Mouse (Mus musculus) heart, embryonic 13.5 days (tissue): ENCODE measurements around the gene Amacr. TPM values are rescaled to one million over a fixed set of nuclear protein-coding genes. Genes with fewer than 3 reads are reported as not detected.
"Not testable (repeated sequence)": the region's sequence is repeated elsewhere in the genome, so short reads cannot be mapped to it uniquely, and the experiment has no call there.

Source experiments
- ATAC-seq: fragments of 200-750 bp; cut with Nextera tagmentation; 2 replicates; pipeline ENCODE4 v1.8.0; 2017; ENCODE audit warnings: moderate TSS enrichment; ENCODE audit not compliant: insufficient number of reproducible peaks, low FRiP score, low TSS enrichment; ENCODE audit errors: extremely low read depth
- H3K27ac ChIP-seq: fragments of 300-500 bp; sonication (generic); replicated peaks from 2 replicates; pipeline ENCODE4 v1.5.1; 2015; ENCODE audit warnings: moderate library complexity, mild to moderate bottlenecking, inconsistent platforms
- H3K27me3 ChIP-seq: fragments of 300-500 bp; sonication (generic); replicated peaks from 2 replicates; pipeline ENCODE4 v1.6.1; 2015; ENCODE audit warnings: mild to moderate bottlenecking, inconsistent platforms
- H3K36me3 ChIP-seq: fragments of 300-500 bp; sonication (generic); 2 replicates; pipeline ENCODE4 v1.6.1; 2015; ENCODE audit warnings: mild to moderate bottlenecking, inconsistent platforms
- H3K4me1 ChIP-seq: fragments of 300-500 bp; sonication (generic); 2 replicates; pipeline ENCODE4 v1.6.1; 2015; ENCODE audit warnings: inconsistent platforms
- H3K4me2 ChIP-seq: fragments of 300-500 bp; sonication (generic); 2 replicates; pipeline ENCODE4 v1.6.1; 2015; ENCODE audit warnings: inconsistent platforms, mild to moderate bottlenecking, moderate library complexity
- H3K4me3 ChIP-seq: fragments of 300-500 bp; sonication (generic); 2 replicates; pipeline ENCODE4 v1.5.1; 2015; ENCODE audit warnings: moderate library complexity, mild to moderate bottlenecking, inconsistent platforms
- H3K9ac ChIP-seq: fragments of 300-500 bp; sonication (generic); 2 replicates; pipeline ENCODE4 v1.6.1; 2015; ENCODE audit warnings: inconsistent platforms, mild to moderate bottlenecking, moderate library complexity
- H3K9me3 ChIP-seq: fragments of 300-500 bp; sonication (generic); 2 replicates; pipeline ENCODE4 v1.6.1; 2016; ENCODE audit warnings: inconsistent platforms
- WGBS: fragments of 180-500 bp; shearing (Covaris S2); methylation state at CpG from one replicate; pipeline ENCODE4 v1.1.7; 2015; ENCODE audit warnings: mixed read lengths; 5-methylcytosine and 5-hydroxymethylcytosine counted together
- polyA plus RNA-seq: library from polyadenylated mRNA; unstranded; fragments of >200 nt; fragmentation: Nextera tagmentation; extraction: Ambion mirVana; gene quantifications from 2 replicates; pipeline ENCODE4 v1.2.1, GENCODE M21; 2015

Amacr gene
- polyA plus RNA-seq, 1 experiment from 2014 or later: 12.1 TPM

- Histone ChIP-seq H3K36me3 (no peaks in the 10 kb centered on the region), H3K27me3 (no peaks in the 10 kb centered on the region), H3K4me3 (no peak overlapping the region), H3K9me3 (no peaks in the 10 kb centered on the region), H3K4me2 (no peak overlapping the region), H3K27ac (no peak overlapping the region), H3K9ac (no peak overlapping the region), H3K4me1 (no peaks in the 10 kb centered on the region)
- no peak for ATAC-seq
- 60% methylated on average over 3 of the region's 3 CpGs for WGBS
Measured at GRCm38 (mm10) chr15:10956706-10957105, 24.9 kb upstream of the Amacr start.

DNA sequence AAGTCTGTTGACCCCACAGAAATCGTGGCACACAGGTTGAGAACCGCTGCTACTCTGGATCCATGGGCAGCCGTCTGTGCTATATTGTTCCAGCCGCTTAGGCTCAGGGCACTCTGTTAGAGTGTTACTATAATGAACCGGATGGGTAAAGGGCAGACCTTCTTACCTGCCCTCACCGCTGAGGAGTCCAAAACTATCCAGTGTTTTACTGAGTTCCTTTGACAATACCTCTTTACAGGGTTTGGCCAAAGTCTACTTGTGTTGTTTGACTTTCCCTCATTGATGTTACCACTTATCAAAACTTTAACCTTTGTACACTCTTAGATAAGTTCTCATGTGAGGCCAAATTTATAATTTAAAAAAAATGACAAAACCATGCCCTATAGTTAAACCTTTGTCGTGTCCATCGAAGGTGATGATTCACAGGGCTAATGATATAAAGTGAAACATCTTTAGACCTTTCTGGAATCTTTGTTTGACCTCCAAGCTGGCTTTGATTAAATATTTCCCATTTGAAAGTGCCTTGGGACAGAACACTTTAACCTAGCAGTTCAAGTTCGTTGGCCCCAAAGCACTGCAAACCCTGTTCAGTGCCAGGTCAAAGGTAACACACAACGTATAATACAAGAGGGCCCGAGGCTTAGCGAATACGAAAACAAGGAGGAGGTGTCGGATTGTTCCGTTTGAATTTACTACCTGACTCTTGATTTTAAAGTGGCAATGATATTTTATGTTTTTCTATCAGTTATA, 22.1 kb upstream of the Amacr start:
- whole genome bisulfite sequencing: 84% methylated on average over 15 of the region's 15 CpGs
- no peak overlapping the region for H3K4me3 ChIP-seq
- no peak overlapping the region for H3K9ac ChIP-seq
- H3K27me3 ChIP-seq: no peaks in the 10 kb centered on the region
- no peaks in the 10 kb centered on the region for H3K36me3 ChIP-seq
- no peaks in the 10 kb centered on the region for H3K9me3 ChIP-seq
- no peaks in the 10 kb centered on the region for H3K4me1 ChIP-seq
- H3K4me2 ChIP-seq: no peak overlapping the region
- no peak overlapping the region for H3K27ac ChIP-seq
- ATAC-seq: no peak

DNA sequence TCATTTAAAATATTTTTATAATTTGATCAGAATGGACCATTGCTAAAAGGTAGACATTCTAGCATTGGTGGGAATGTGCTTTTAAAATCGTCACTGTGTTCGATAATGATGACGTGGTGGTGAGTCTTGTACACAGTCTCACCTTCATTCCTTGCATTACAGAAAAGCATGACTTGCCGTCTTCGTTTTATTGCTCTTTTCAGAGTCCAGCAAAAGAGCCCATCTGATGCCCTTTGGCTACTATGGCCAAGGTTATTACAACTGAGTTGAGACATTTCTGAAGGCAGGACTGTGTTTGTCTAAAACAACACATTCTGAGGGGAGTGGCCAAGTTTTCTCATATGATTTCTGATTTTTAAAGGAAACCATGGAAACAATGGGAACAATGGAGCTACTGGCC, 21.3 kb upstream of the Amacr start:
- no peaks in the 10 kb centered on the region for H3K4me1 ChIP-seq
- H3K9ac ChIP-seq: no peak overlapping the region
- H3K4me2 ChIP-seq: no peak overlapping the region
- H3K27me3 ChIP-seq: no peaks in the 10 kb centered on the region
- H3K27ac ChIP-seq: no peak overlapping the region
- no peaks in the 10 kb centered on the region for H3K36me3 ChIP-seq
- H3K4me3 ChIP-seq: no peak overlapping the region
- 82% methylated on average over 5 of the region's 5 CpGs for WGBS
- no peaks in the 10 kb centered on the region for H3K9me3 ChIP-seq
- no peak for ATAC-seq

GRCm38 (mm10) chr15:10962601-10963000, 19.0 kb upstream of the Amacr start:
- Histone ChIP-seq H3K27me3 (no peaks in the 10 kb centered on the region), H3K36me3 (no peaks in the 10 kb centered on the region), H3K4me1 (no peaks in the 10 kb centered on the region), H3K9me3 (no peaks in the 10 kb centered on the region), H3K9ac (no peak overlapping the region), H3K27ac (no peak overlapping the region), H3K4me2 (no peak overlapping the region), H3K4me3 (no peak overlapping the region)
- no peak for ATAC-seq
- 77% methylated on average over 2 of the region's 2 CpGs for WGBS

DNA sequence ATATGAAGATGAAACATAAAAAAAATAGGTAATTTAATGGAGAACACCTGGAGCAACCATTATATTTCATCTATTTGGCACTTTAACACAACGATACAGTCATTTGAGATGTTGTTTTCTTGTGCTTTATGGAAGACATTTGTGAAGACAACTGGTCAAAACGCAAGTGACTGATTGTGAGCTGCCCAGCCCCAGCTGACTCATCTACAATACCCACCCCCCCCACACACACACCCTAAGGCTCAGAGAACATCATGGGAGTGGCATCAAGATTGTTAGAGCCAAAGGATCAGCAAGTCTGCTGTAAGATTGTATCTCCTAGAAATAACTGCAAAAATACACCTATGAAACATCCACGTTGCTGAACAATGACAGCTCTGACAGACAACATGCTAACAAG, 12.1 kb upstream of the Amacr start:
- H3K36me3 ChIP-seq: no peaks in the 10 kb centered on the region
- H3K27me3 ChIP-seq: no peaks in the 10 kb centered on the region
- no peak overlapping the region for H3K27ac ChIP-seq
- no peak overlapping the region for H3K4me2 ChIP-seq
- ATAC-seq: no peak
- H3K4me1 ChIP-seq: no peaks in the 10 kb centered on the region
- H3K4me3 ChIP-seq: no peak overlapping the region
- no peak overlapping the region for H3K9ac ChIP-seq
- 68% methylated on average over 3 of the region's 3 CpGs for WGBS
- no peaks in the 10 kb centered on the region for H3K9me3 ChIP-seq

- H3K4me2 ChIP-seq: no peak overlapping the region
- H3K9ac ChIP-seq: no peak overlapping the region
- no peaks in the 10 kb centered on the region for H3K27me3 ChIP-seq
- no peak for ATAC-seq
- no peaks in the 10 kb centered on the region for H3K4me1 ChIP-seq
- no peak overlapping the region for H3K27ac ChIP-seq
- no peaks in the 10 kb centered on the region for H3K9me3 ChIP-seq
- H3K36me3 ChIP-seq: no peaks in the 10 kb centered on the region
- WGBS: 81% methylated on average over 5 of the region's 5 CpGs
- no peak overlapping the region for H3K4me3 ChIP-seq
Measured at GRCm38 (mm10) chr15:10970777-10971176, 10.8 kb upstream of the Amacr start.

DNA sequence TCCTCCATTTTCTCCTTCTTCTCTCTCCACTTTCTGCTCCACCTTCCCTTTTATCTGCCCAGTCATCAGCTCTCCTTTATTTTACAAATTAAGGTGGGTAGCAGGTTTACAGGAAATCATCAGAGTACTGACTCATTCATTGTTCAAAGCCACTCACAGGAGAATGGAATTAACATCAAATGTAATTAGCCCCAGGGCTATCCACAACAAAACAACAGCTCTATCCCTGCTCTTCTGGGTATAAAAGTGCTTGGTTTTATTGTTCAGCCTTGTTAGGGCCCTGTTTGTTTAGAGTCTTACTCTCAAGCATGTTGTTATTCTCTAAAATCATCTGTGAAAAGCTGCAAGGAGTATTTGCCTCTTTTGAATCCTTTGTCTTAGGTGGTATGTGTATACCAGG, 4.4 kb upstream of the Amacr start:
- Histone ChIP-seq H3K9me3 (no peaks in the 10 kb centered on the region), H3K27me3 (no peaks in the 10 kb centered on the region), H3K27ac (no peak overlapping the region), H3K36me3 (no peaks in the 10 kb centered on the region), H3K4me1 (peaks cover 7% of the 10 kb centered on the region), H3K4me3 (no peak overlapping the region), H3K4me2 (no peak overlapping the region), H3K9ac (no peak overlapping the region)
- ATAC-seq: no peak

DNA sequence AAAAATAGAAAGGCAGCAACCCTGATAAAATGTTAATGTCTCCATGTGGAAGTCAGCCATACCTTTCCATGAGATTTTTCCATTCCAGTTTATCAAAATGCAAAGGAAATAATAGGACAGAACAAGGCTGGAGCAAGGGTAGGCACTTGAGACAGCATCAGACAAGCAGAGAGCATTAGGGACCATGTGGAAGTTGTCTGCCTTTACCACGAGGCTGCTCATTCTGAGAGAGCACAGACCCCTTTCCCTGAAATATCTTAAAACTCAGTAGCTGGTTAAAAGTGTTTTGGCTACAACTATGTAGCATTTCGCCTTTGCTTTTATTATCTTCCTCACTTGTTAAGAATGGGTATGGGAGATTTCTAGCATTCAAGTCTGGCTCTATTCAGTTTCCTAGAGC, 844 bp upstream of the Amacr start:
- Histone ChIP-seq H3K4me2 (peak overlapping the region; percentile 75), H3K9me3 (no peaks in the 10 kb centered on the region), H3K36me3 (peaks cover 10% of the 10 kb centered on the region; the same call in 1 of the 2 replicates), H3K9ac (peak overlapping the region; percentile 90), H3K4me3 (peak overlapping the region; percentile 82), H3K4me1 (peaks cover 11% of the 10 kb centered on the region), H3K27ac (peak overlapping the region; percentile 94; the same call in 1 of the 2 replicates), H3K27me3 (no peaks in the 10 kb centered on the region)
- no peak for ATAC-seq
- 63% methylated on average over 2 of the region's 2 CpGs for WGBS

- no peak for ATAC-seq
Measured at GRCm38 (mm10) chr15:10982064-10982435, 494 bp downstream of the Amacr start.

DNA sequence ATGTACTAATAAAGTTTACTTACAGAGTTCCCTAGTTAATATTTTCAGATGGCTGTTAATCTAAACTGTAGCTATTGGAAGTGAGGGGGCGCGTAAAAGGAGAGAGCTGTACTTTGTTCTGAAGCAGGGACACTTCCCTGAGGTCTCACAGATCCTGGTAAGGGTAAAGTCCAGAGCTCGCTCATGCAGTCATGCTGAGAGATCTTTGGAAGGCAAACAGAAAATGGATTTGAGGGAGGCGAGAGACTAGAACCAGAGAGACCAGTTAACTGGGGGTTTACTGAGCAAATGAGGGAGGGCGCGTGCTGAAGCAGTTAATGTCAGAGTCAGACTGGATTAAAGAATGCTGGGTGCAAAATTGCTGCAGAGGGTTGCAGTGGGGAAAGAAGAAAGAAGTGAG, 4.2 kb downstream of the Amacr start:
- no peak for ATAC-seq
- peaks cover 33% of the 10 kb centered on the region for H3K36me3 ChIP-seq
- no peaks in the 10 kb centered on the region for H3K27me3 ChIP-seq
- H3K9ac ChIP-seq: no peak overlapping the region
- no peaks in the 10 kb centered on the region for H3K9me3 ChIP-seq
- no peak overlapping the region for H3K4me2 ChIP-seq
- H3K4me3 ChIP-seq: no peak overlapping the region
- peaks cover 9% of the 10 kb centered on the region for H3K4me1 ChIP-seq
- WGBS: 73% methylated on average over 6 of the region's 6 CpGs
- no peak overlapping the region for H3K27ac ChIP-seq

More at GRCm38 (mm10) chr15:10982064-10982435, 494 bp downstream of the Amacr start:
- peaks cover 11% of the 10 kb centered on the region for H3K4me1 ChIP-seq
- H3K9ac ChIP-seq: peak overlapping the region; percentile 90
- no peaks in the 10 kb centered on the region for H3K27me3 ChIP-seq
- no peaks in the 10 kb centered on the region for H3K9me3 ChIP-seq
- H3K4me3 ChIP-seq: peak overlapping the region; percentile 82
- 3% methylated on average over 6 of the region's 6 CpGs for WGBS
- H3K36me3 ChIP-seq: peaks cover 13% of the 10 kb centered on the region
- peak overlapping the region; percentile 75 for H3K4me2 ChIP-seq
- peak overlapping the region; percentile 94 for H3K27ac ChIP-seq

GRCm38 (mm10) chr15:10986477-10986876, 4.9 kb downstream of the Amacr start:
- peaks cover 35% of the 10 kb centered on the region for H3K36me3 ChIP-seq
- H3K4me1 ChIP-seq, H3K4me3 ChIP-seq, H3K9me3 ChIP-seq, H3K4me2 ChIP-seq, H3K9ac ChIP-seq, H3K27ac ChIP-seq, H3K27me3 ChIP-seq, ATAC-seq: not testable (repeated sequence)
- WGBS: 66% methylated on average over 2 of the region's 2 CpGs

DNA sequence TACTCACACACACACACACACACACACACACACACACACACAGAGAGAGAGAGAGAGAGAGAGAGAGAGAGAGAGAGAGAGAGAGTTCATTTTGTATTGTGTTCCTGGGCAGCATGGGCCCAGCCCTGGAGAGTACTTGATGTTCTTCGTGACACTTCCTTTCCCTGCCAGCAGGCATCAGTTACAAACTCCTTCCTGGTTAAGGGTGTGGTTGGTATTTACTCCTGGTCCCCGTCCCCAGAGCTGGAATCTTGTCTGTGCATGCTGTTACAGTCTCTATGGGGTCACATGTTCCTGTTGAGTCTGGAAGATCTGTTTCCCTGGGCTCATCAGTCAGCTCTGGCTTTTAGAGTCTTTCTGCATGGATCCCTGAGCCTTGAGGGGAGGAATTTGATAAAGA, 8.9 kb downstream of the Amacr start:
- no peaks in the 10 kb centered on the region for H3K27me3 ChIP-seq
- no peaks in the 10 kb centered on the region for H3K4me1 ChIP-seq
- H3K4me2 ChIP-seq: no peak overlapping the region
- 32% methylated on average over 2 of the region's 2 CpGs for WGBS
- H3K36me3 ChIP-seq: peaks cover 32% of the 10 kb centered on the region
- no peaks in the 10 kb centered on the region for H3K9me3 ChIP-seq
- H3K4me3 ChIP-seq: no peak overlapping the region
- no peak overlapping the region for H3K9ac ChIP-seq
- ATAC-seq: no peak
- H3K27ac ChIP-seq: no peak overlapping the region
